Mouse (Mus musculus) B cell, adult (primary cell): ENCODE results near the gene Ccdc9. TPM values are rescaled to one million over a fixed set of nuclear protein-coding genes. Genes with fewer than 3 reads are reported as not detected.

Experiments
- total RNA-seq: library from RNA; stranded (reverse); gene quantifications from 4 replicates; pipeline ENCODE4 v1.2.4, GENCODE M21; 2023; ENCODE audit not compliant: inconsistent age

Ccdc9 gene
- 410 to 440 TPM (median 416 TPM) in 4 replicates for total RNA-seq

GRCm38 (mm10) chr7:16286026-16286961, at the start of gene Ccdc9:
Ccdc9 (minus strand) TSS chr7:16286795.

DNA sequence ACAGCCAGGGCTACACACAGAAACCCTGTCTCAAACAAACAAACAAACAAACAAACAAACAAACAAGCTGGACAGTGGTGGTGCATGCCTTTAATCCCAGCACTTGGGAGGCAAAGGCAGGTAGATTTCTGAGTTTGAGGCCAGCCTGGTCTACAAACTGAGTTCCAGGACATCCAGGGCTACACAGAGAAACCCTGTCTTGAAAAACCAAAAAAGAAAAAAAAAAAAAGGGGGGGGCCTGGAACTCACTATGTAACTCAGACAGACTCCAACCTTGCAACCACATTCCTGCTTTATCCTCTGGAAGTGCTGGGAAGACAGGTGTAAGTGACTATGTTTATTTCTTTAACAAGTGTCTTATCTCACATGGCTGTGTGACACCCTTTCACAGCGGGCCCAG, 21.5 kb upstream of the Ccdc9 start, which contains the start of gene Bbc3:
TSS of gene Bbc3 (plus strand) at position 301 of the 400 bp plus-strand sequence.

GRCm38 (mm10) chr7:16273081-16273765, 13.4 kb downstream of the Ccdc9 start, which contains the start of gene Inafm1:
Inafm1 (minus strand) TSS chr7:16273617.

DNA sequence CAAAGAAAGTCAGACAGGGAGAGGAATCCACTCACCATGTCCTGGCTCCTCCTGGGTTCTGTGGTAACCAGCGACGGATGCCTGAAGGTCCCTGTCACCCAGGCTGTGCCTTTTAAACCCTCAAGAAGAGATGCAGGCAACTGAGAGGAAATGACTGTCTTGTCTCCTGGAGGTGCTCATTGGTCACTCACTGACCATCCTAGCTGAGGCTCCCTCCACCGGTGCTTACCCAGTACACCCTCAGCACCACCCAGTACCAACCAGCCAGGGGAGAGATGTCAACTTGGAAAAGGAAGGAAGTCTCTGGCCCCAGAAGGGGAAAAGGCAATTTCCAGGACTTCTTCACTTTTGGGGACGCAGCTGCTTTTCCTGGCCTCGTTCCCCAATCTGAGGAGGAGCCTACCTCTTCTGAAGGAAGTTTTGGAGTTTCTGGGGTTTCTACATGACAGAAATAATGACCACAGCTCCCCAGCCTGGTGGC, 27.4 kb downstream of the Ccdc9 start, which contains the start of gene C5ar1:
TSS of gene C5ar1 (minus strand) at position 431 of the 481 bp plus-strand sequence.

DNA sequence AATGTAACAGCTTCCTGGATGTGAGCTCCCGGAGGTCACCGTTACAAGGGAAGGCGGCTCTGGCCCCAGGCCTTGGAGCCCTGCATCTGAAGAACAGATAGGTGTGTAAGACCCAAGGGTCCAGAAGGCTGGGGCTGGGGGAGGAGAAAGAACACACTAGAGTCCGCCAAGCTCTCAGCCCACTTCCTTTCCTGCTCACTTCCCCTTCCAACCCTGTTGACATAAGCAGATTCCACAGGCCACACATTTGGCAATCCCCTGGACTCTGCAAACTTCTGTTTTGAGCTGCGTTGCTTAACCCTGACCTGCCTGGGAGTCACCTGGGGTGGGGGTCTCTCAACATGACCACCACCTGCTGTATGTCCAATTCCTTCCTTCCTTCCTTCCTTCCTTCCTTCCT, 42.5 kb downstream of the Ccdc9 start, which contains the start of gene C5ar2:
TSS of gene C5ar2 (minus strand) at position 88 of the 400 bp plus-strand sequence.

Other genes with a start within 250 kb of the Ccdc9 start
- 64.3 to 76.7 TPM (median 74.5 TPM) in 4 replicates for gene Bicra, start 238.9 kb downstream of the Ccdc9 start, total RNA-seq
- gene Zfp541, start 225.0 kb downstream of the Ccdc9 start, total RNA-seq, result not detected in 4 replicates
- 339 to 371 TPM (median 351 TPM) in 4 replicates for gene Napa, start 188.3 kb downstream of the Ccdc9 start, total RNA-seq
- 43.1 to 52.7 TPM (median 45.8 TPM) in 4 replicates for gene Kptn, start 166.9 kb downstream of the Ccdc9 start, total RNA-seq
- 0.19 to 0.29 TPM (median 0.27 TPM) in 4 replicates for gene Slc8a2, start 157.0 kb downstream of the Ccdc9 start, total RNA-seq
- 13.3 to 26.7 TPM (median 15.8 TPM) in 4 replicates for gene Meis3, start 111.7 kb downstream of the Ccdc9 start, total RNA-seq
- 49.4 to 58.7 TPM (median 53.0 TPM) in 4 replicates for gene Dhx34, start 64.8 kb downstream of the Ccdc9 start, total RNA-seq
- 1.2 to 2.4 TPM (median 1.6 TPM) in 4 replicates for gene C5ar2, start 42.6 kb downstream of the Ccdc9 start, total RNA-seq
- 0.21 to 0.61 TPM in 2 of 4 replicates, not detected in the others for gene C5ar1, start 27.3 kb downstream of the Ccdc9 start, total RNA-seq
- gene Inafm1, start 13.2 kb downstream of the Ccdc9 start, total RNA-seq, result 32.4 to 35.4 TPM (median 33.6 TPM) in 4 replicates
- 8.4 to 14.5 TPM (median 9.7 TPM) in 4 replicates for gene Bbc3, start 21.6 kb upstream of the Ccdc9 start, total RNA-seq
- gene Sae1, start 101.0 kb upstream of the Ccdc9 start, total RNA-seq, result 53.5 to 64.8 TPM (median 58.8 TPM) in 4 replicates
- 96.6 to 117 TPM (median 100 TPM) in 4 replicates for gene Zc3h4, start 114.1 kb upstream of the Ccdc9 start, total RNA-seq
- gene Tmem160, start 166.0 kb upstream of the Ccdc9 start, total RNA-seq, result 35.9 to 42.6 TPM (median 37.4 TPM) in 4 replicates
- not detected in 4 replicates for gene Npas1, start 190.9 kb upstream of the Ccdc9 start, total RNA-seq